Mouse (Mus musculus): Measurements from ENCODE around the gene Usp20.

GRCm38 (mm10) chr2:31040487-31040886 is 58.4 kb downstream of the Usp20 start:
- TF ChIP-seq CTCF (IDR thresholded peaks at IDR 0.05; ENCODE audit: extremely low read depth, insufficient read depth, insufficient read length, insufficient replicate concordance) (no peak), POLR2A (IDR thresholded peaks at IDR 0.05; ENCODE audit: low read depth, low read length) (no peak)

Measured in spleen, adult 2 months (tissue).